ENCODE assay signal across 19 mouse cellular contexts in genomic region chr17:73813031-73813660, GRCm38 (mm10). TPM values are rescaled to one million over a fixed set of nuclear protein-coding genes. Genes with fewer than 3 reads are reported as not detected.
DNase-seq lines count a peak whose midpoint lies in the region; ATAC-seq and TF ChIP-seq lines count a peak whose summit lies in the region.
"Had no signal": no experiment of that assay in that cellular context is flagged by ENCODE, and none has a peak within 500 bp of the region (broad histone marks: within the 10 kb centered on the region; RNA-seq: fewer than 3 reads in every experiment).

No protein-coding gene starts in this region.

- no peak overlapping the region for H3K4me3 ChIP-seq in layer of hippocampus, adult 2 months
- H3K4me3 ChIP-seq: kidney, embryonic 15.5 days; limb, embryonic 13.5 days; neural tube, embryonic 12.5 days had no signal

- TF ChIP-seq CTCF in layer of hippocampus, adult 2 months (conservative IDR thresholded peaks at IDR 0.05), result peak; percentile 22

- 0 out of 2 replicates have a peak overlapping the region, but pooled peaks have one; percentile 18 for H3K27ac ChIP-seq in layer of hippocampus, adult 2 months
- H3K27ac ChIP-seq: hindbrain, postnatal 0 days; kidney, embryonic 15.5 days; limb, embryonic 13.5 days; neural tube, embryonic 12.5 days had no signal

- no peak for DNase-seq in layer of hippocampus, adult 2 months (ENCODE audit: low spot score in 2 of 2)
- no peak for DNase-seq in layer of hippocampus, postnatal 10 days (ENCODE audit: low spot score in 2 of 2)
- DNase-seq in CD4-positive, CD25-positive, alpha-beta regulatory T cell, adult 2 months (ENCODE audit: low read depth, low spot score), result peak; percentile 48
- DNase-seq in induced T-regulatory cell, adult 2 months (ENCODE audit: low read depth), result peak; percentile 42
- peak; percentile 62 for DNase-seq in thymus, postnatal 25 days
- no peak for DNase-seq in kidney, adult 8-10 months
- DNase-seq: cerebellum, adult 11-12 months; embryo, embryonic 11 days; gastrocnemius, postnatal 10 days; heart, postnatal 36 days; lung, adult 2 months; right cerebral cortex, postnatal 14 days had no signal

- no peak for ATAC-seq in cerebellum, adult (ENCODE audit: insufficient number of reproducible peaks, low FRiP score, low TSS enrichment)
- ATAC-seq: forebrain, embryonic 16.5 days; hindbrain, postnatal 0 days; Patski had no signal

RNA-seq across cellular contexts. Expression of gene Ehd3, which starts 9.2 kb away (rescaled TPM):
- total RNA-seq in layer of hippocampus, adult 2 months (2021), result 100 to 1,000 TPM; 147 to 150 TPM
- 10 to 100 TPM; 87.3 to 96.3 TPM for total RNA-seq in layer of hippocampus, postnatal 10 days (2021)

Comparison
In these comparisons a context has a peak if more than half of its experiments do, and no peak if none do; other contexts are left out.
1. DNase-seq: peak in CD4-positive, CD25-positive, alpha-beta regulatory T cell, adult 2 months (single experiment), induced T-regulatory cell, adult 2 months (single experiment) and thymus, postnatal 25 days (single experiment); none in layer of hippocampus, adult 2 months (0 of 2), layer of hippocampus, postnatal 10 days (0 of 2) and kidney, adult 8-10 months (0 of 2).